Mouse (Mus musculus): ENCODE measurements around the gene Sbk3. TPM values are rescaled to one million over a fixed set of nuclear protein-coding genes. Genes with fewer than 3 reads are reported as not detected.
A peak's percentile ranks its signal among the peaks of the same experiment; 100 is the strongest.

Gene Sbk3
- polyA plus RNA-seq, 1 experiment, result not detected

GRCm38 (mm10) chr7:4937392-4937791 is 33.6 kb downstream of the Sbk3 start:
- no peak for TF ChIP-seq CTCF (IDR thresholded peaks at IDR 0.05; ENCODE audit: borderline replicate concordance, insufficient read depth, low read length)
- no peaks in the 10 kb centered on the region for H3K4me1 ChIP-seq (ENCODE audit: control insufficient read depth, insufficient read depth, low read length)
- H3K27ac ChIP-seq (ENCODE audit: insufficient read depth, low read length), result no peak overlapping the region
- H3K4me3 ChIP-seq (ENCODE audit: insufficient read depth, low read length), result no peak overlapping the region

GRCm38 (mm10) chr7:4936832-4937231 is 34.1 kb downstream of the Sbk3 start:
- Histone ChIP-seq H3K4me3 (ENCODE audit: insufficient read depth, low read length) (no peak overlapping the region), H3K4me1 (ENCODE audit: control insufficient read depth, insufficient read depth, low read length) (no peaks in the 10 kb centered on the region), H3K27ac (ENCODE audit: insufficient read depth, low read length) (no peak overlapping the region)
- TF ChIP-seq CTCF (IDR thresholded peaks at IDR 0.05; ENCODE audit: borderline replicate concordance, insufficient read depth, low read length) (no peak), POLR2A (IDR thresholded peaks at IDR 0.05; ENCODE audit: low read depth, low read length) (no peak)

- Histone ChIP-seq H3K4me1 (ENCODE audit: control insufficient read depth, insufficient read depth, low read length) (no peaks in the 10 kb centered on the region), H3K27ac (ENCODE audit: insufficient read depth, low read length) (no peak overlapping the region), H3K4me3 (ENCODE audit: insufficient read depth, low read length) (no peak overlapping the region)
- TF ChIP-seq POLR2A (IDR thresholded peaks at IDR 0.05; ENCODE audit: low read depth, low read length) (no peak), CTCF (IDR thresholded peaks at IDR 0.05; ENCODE audit: borderline replicate concordance, insufficient read depth, low read length) (no peak)
Observed at GRCm38 (mm10) chr7:4934160-4934914, 36.6 kb downstream of the Sbk3 start.

- Histone ChIP-seq H3K4me3 (ENCODE audit: insufficient read depth, low read length) (no peak overlapping the region), H3K27ac (ENCODE audit: insufficient read depth, low read length) (no peak overlapping the region), H3K4me1 (ENCODE audit: control insufficient read depth, insufficient read depth, low read length) (no peaks in the 10 kb centered on the region)
- no peak for TF ChIP-seq POLR2A (IDR thresholded peaks at IDR 0.05; ENCODE audit: low read depth, low read length)
- TF ChIP-seq CTCF (IDR thresholded peaks at IDR 0.05; ENCODE audit: borderline replicate concordance, insufficient read depth, low read length), result no peak
Observed at GRCm38 (mm10) chr7:4933103-4933502, 37.9 kb downstream of the Sbk3 start.

- H3K27ac ChIP-seq (ENCODE audit: insufficient read depth, low read length), result no peak overlapping the region
- TF ChIP-seq POLR2A (IDR thresholded peaks at IDR 0.05; ENCODE audit: low read depth, low read length) (no peak), CTCF (IDR thresholded peaks at IDR 0.05; ENCODE audit: borderline replicate concordance, insufficient read depth, low read length) (no peak)
- no peak overlapping the region for H3K4me3 ChIP-seq (ENCODE audit: insufficient read depth, low read length)
- peaks cover 14% of the 10 kb centered on the region; the same call in 1 of the 2 replicates for H3K4me1 ChIP-seq (ENCODE audit: control insufficient read depth, insufficient read depth, low read length)
Observed at GRCm38 (mm10) chr7:4928323-4928722, 42.6 kb downstream of the Sbk3 start.

- no peak overlapping the region for H3K27ac ChIP-seq (ENCODE audit: insufficient read depth, low read length)
- TF ChIP-seq CTCF (IDR thresholded peaks at IDR 0.05; ENCODE audit: borderline replicate concordance, insufficient read depth, low read length), result no peak
- TF ChIP-seq POLR2A (IDR thresholded peaks at IDR 0.05; ENCODE audit: low read depth, low read length), result no peak
Observed at GRCm38 (mm10) chr7:4927711-4928110, 43.3 kb downstream of the Sbk3 start.

GRCm38 (mm10) chr7:4926849-4927248 is 44.1 kb downstream of the Sbk3 start:
- no peak overlapping the region for H3K27ac ChIP-seq (ENCODE audit: insufficient read depth, low read length)
- H3K4me1 ChIP-seq (ENCODE audit: control insufficient read depth, insufficient read depth, low read length), result peaks cover 18% of the 10 kb centered on the region; the same call in 1 of the 2 replicates
- TF ChIP-seq CTCF (IDR thresholded peaks at IDR 0.05; ENCODE audit: borderline replicate concordance, insufficient read depth, low read length) (no peak), POLR2A (IDR thresholded peaks at IDR 0.05; ENCODE audit: low read depth, low read length) (no peak)
- H3K4me3 ChIP-seq (ENCODE audit: insufficient read depth, low read length), result no peak overlapping the region

More at GRCm38 (mm10) chr7:4927711-4928110, 43.3 kb downstream of the Sbk3 start:
- H3K4me1 ChIP-seq (ENCODE audit: control insufficient read depth, insufficient read depth, low read length), result peaks cover 18% of the 10 kb centered on the region; the same call in 1 of the 2 replicates
- H3K4me3 ChIP-seq (ENCODE audit: insufficient read depth, low read length), result no peak overlapping the region

GRCm38 (mm10) chr7:4925441-4926381 is 45.3 kb downstream of the Sbk3 start, which contains the start of gene Ssc5d:
Gene Ssc5d (plus strand): TSS chr7:4925785.
- peak within 1 kb of the TSS; percentile 97 for H3K27ac ChIP-seq (ENCODE audit: insufficient read depth, low read length)
- TF ChIP-seq POLR2A (IDR thresholded peaks at IDR 0.05; ENCODE audit: low read depth, low read length) (peak; percentile 57), CTCF (IDR thresholded peaks at IDR 0.05; ENCODE audit: borderline replicate concordance, insufficient read depth, low read length) (no peak)
- H3K4me1 ChIP-seq (ENCODE audit: control insufficient read depth, insufficient read depth, low read length), result peaks cover 18% of the 10 kb centered on the region; the same call in 1 of the 2 replicates
- no peak within 1 kb of the TSS for H3K4me3 ChIP-seq (ENCODE audit: insufficient read depth, low read length)

GRCm38 (mm10) chr7:4924891-4925301 is 46.1 kb downstream of the Sbk3 start:
- no peak overlapping the region for H3K4me3 ChIP-seq (ENCODE audit: insufficient read depth, low read length)
- TF ChIP-seq CTCF (IDR thresholded peaks at IDR 0.05; ENCODE audit: borderline replicate concordance, insufficient read depth, low read length), result no peak
- peak; percentile 66 for TF ChIP-seq POLR2A (IDR thresholded peaks at IDR 0.05; ENCODE audit: low read depth, low read length)
- peaks cover 18% of the 10 kb centered on the region; the same call in 1 of the 2 replicates for H3K4me1 ChIP-seq (ENCODE audit: control insufficient read depth, insufficient read depth, low read length)
- H3K27ac ChIP-seq (ENCODE audit: insufficient read depth, low read length), result peak overlapping the region; percentile 97
